Mouse (Mus musculus) Patski (cell line): Measurements from ENCODE around the gene Coro7. TPM values are rescaled to one million over a fixed set of nuclear protein-coding genes. Genes with fewer than 3 reads are reported as not detected.

Experiments
- ATAC-seq: fragments of 100-300 bp; one replicate; pipeline ENCODE4 v1.8.0; 2021
- CTCF ChIA-PET: fragments of 350-600 bp; sonication (Branson Sonifier 250); formaldehyde crosslinking; loops from one replicate; lab custom pipeline; 2022; ENCODE audit warnings: inconsistent platforms; lab: Charles Lee
- POLR2A ChIA-PET: fragments of 350-600 bp; sonication (Branson Sonifier 250); formaldehyde crosslinking; loops from one replicate; lab custom pipeline; 2022; ENCODE audit warnings: antibody characterized with exemption, inconsistent platforms; lab: Charles Lee
- DNase-seq: peaks from one replicate; pipeline ENCODE4 v3.0.0-alpha.2; 2011; ENCODE audit warnings: low read depth, low spot score
- H3K27me3 ChIP-seq: fragments of 371-371 bp; one replicate; pipeline ENCODE4 v1.5.1; 2021
- CTCF ChIP-seq: fragments of 100-300 bp; IDR thresholded peaks from one replicate; pipeline ENCODE4 v1.5.1; 2021
- in situ Hi-C: fragments of 300-500 bp; cut with MboI; formaldehyde crosslinking; loops from 3 replicates; pipeline ENCODE4 v1.11.1; 2018; ENCODE audit warnings: low pct_unique_long_range_greater_than_20kb, mixed read lengths
- polyA plus RNA-seq: library from polyadenylated mRNA; unstranded; gene quantifications from one replicate; pipeline ENCODE4 v1.2.3, GENCODE M21; 2021

The Coro7 gene
- polyA plus RNA-seq, 1 experiment from 2014 or later = 28.4 TPM

GRCm38 (mm10) chr16:4599616-4600015 lies 80.0 kb downstream of the Coro7 start:
- POLR2A ChIA-PET = interaction anchor here (1.2 kb wide), 1 partner anchor 40 kb away, joined by 7 read pairs; the partner anchor contains the start of gene Tfap4
- H3K27me3 ChIP-seq = no peaks in the 10 kb centered on the region
- ATAC-seq (no peak), DNase-seq (no peak)
- in situ Hi-C loops = no loop called here
- no peak for TF ChIP-seq CTCF
- CTCF ChIA-PET = interaction anchor here (1.4 kb wide), 1 partner anchor 13 kb away, joined by 3 read pairs; no protein-coding TSS in a partner anchor

- no peak for DNase-seq
- no peak for TF ChIP-seq CTCF
- in situ Hi-C loops = no loop called here
- H3K27me3 ChIP-seq = no peaks in the 10 kb centered on the region
- ChIA-PET CTCF (no interaction called here), POLR2A (no interaction called here)
- no peak for ATAC-seq
Measured at GRCm38 (mm10) chr16:4598891-4599543, 80.6 kb downstream of the Coro7 start.

- CTCF ChIA-PET = interaction anchor here (6.8 kb wide), 1 partner anchor 10 kb away, joined by 94 read pairs; no protein-coding TSS in a partner anchor
- H3K27me3 ChIP-seq = no peaks in the 10 kb centered on the region
- TF ChIP-seq CTCF = no peak
- POLR2A ChIA-PET = no interaction called here
- ATAC-seq (no peak), DNase-seq (no peak)
- in situ Hi-C loops = no loop called here
Measured at GRCm38 (mm10) chr16:4598041-4598440, 81.5 kb downstream of the Coro7 start.

- ChIA-PET CTCF (interaction anchor here (1.7 to 6.8 kb wide), 2 partner anchors 10 to 20 kb away, joined by 4 to 94 read pairs; no protein-coding TSS in a partner anchor), POLR2A (interaction anchor here (0.9 to 5.6 kb wide), 2 partner anchors 9 to 38 kb away, joined by 3 to 34 read pairs; partner anchors contain the start of gene Tfap4)
- DNase-seq = no peak
- no peak for ATAC-seq
- TF ChIP-seq CTCF = no peak
- in situ Hi-C loops = no loop called here
- H3K27me3 ChIP-seq = no peaks in the 10 kb centered on the region
Measured at GRCm38 (mm10) chr16:4597296-4597695, 82.3 kb downstream of the Coro7 start.

- ATAC-seq (no peak), DNase-seq (no peak)
- POLR2A ChIA-PET = interaction anchor here (0.9 to 5.6 kb wide), 2 partner anchors 10 to 37 kb away, joined by 3 to 34 read pairs; partner anchors contain the start of gene Tfap4
- no peaks in the 10 kb centered on the region for H3K27me3 ChIP-seq
- in situ Hi-C loops = no loop called here
- CTCF ChIA-PET = interaction anchor here (1.7 to 6.8 kb wide), 3 partner anchors 11 to 281 kb away, joined by 3 to 94 read pairs (median 4); no protein-coding TSS in a partner anchor
- TF ChIP-seq CTCF = no peak
Measured at GRCm38 (mm10) chr16:4596836-4597235, 82.7 kb downstream of the Coro7 start.

- in situ Hi-C loops = no loop called here
- DNase-seq = no peak
- ATAC-seq = no peak
- no peak for TF ChIP-seq CTCF
- POLR2A ChIA-PET = interaction anchor here (0.9 to 5.6 kb wide), 2 partner anchors 10 to 37 kb away, joined by 3 to 34 read pairs; partner anchors contain the start of gene Tfap4
- CTCF ChIA-PET = interaction anchor here (1.7 to 6.8 kb wide), 3 partner anchors 11 to 281 kb away, joined by 3 to 94 read pairs (median 4); no protein-coding TSS in a partner anchor
- H3K27me3 ChIP-seq = no peaks in the 10 kb centered on the region
Measured at GRCm38 (mm10) chr16:4596141-4596728, 83.3 kb downstream of the Coro7 start.

- ATAC-seq (peak; percentile 38), DNase-seq (no peak)
Measured at GRCm38 (mm10) chr16:4595527-4595963, 84.0 kb downstream of the Coro7 start.

GRCm38 (mm10) chr16:4594814-4595526 lies 84.6 kb downstream of the Coro7 start:
- DNase-seq (no peak), ATAC-seq (peak; percentile 2)
- ChIA-PET POLR2A (interaction anchor here (5.6 kb wide), 1 partner anchor 11 kb away, joined by 34 read pairs; no protein-coding TSS in a partner anchor), CTCF (interaction anchor here (1.7 to 6.8 kb wide), 2 partner anchors 13 to 279 kb away, joined by 3 to 94 read pairs; no protein-coding TSS in a partner anchor)
- TF ChIP-seq CTCF = no peak
- in situ Hi-C loops = no loop called here
- no peaks in the 10 kb centered on the region for H3K27me3 ChIP-seq

More at GRCm38 (mm10) chr16:4595527-4595963, 84.0 kb downstream of the Coro7 start:
- TF ChIP-seq CTCF = no peak
- ChIA-PET CTCF (interaction anchor here (1.7 to 6.8 kb wide), 3 partner anchors 12 to 280 kb away, joined by 3 to 94 read pairs (median 4); no protein-coding TSS in a partner anchor), POLR2A (interaction anchor here (5.6 kb wide), 1 partner anchor 11 kb away, joined by 34 read pairs; no protein-coding TSS in a partner anchor)
- in situ Hi-C loops = no loop called here
- H3K27me3 ChIP-seq = no peaks in the 10 kb centered on the region

GRCm38 (mm10) chr16:4593971-4594813 lies 85.4 kb downstream of the Coro7 start, which contains the start of gene Glis2:
Gene Glis2, plus strand, starts transcription at chr16:4594713.
- ChIA-PET CTCF (interaction anchor here (1.2 to 6.8 kb wide), 6 partner anchors 9 to 73 kb away, joined by 3 to 94 read pairs (median 4); no protein-coding TSS in a partner anchor), POLR2A (interaction anchor here (1.1 to 5.6 kb wide), 2 partner anchors 9 to 12 kb away, joined by 3 to 34 read pairs; no protein-coding TSS in a partner anchor)
- DNase-seq = no peak
- no peak for TF ChIP-seq CTCF
- H3K27me3 ChIP-seq = no peaks in the 10 kb centered on the region
- ATAC-seq = peak; percentile 59
- in situ Hi-C loops = no loop called here
